Mouse (Mus musculus) erythroblast, embryonic 14.5 days (primary cell): ENCODE measurements around the gene Tchh.

Source experiments
- GATA1 ChIP-seq: IDR thresholded peaks from 2 replicates; pipeline ENCODE4 v1.6.1; 2012; ENCODE audit warnings: low read length, inconsistent platforms, mixed read lengths
- TAL1 ChIP-seq: IDR thresholded peaks from 3 replicates; pipeline ENCODE4 v1.6.1; 2012; ENCODE audit warnings: low read length, inconsistent platforms, mixed read lengths

DNA sequence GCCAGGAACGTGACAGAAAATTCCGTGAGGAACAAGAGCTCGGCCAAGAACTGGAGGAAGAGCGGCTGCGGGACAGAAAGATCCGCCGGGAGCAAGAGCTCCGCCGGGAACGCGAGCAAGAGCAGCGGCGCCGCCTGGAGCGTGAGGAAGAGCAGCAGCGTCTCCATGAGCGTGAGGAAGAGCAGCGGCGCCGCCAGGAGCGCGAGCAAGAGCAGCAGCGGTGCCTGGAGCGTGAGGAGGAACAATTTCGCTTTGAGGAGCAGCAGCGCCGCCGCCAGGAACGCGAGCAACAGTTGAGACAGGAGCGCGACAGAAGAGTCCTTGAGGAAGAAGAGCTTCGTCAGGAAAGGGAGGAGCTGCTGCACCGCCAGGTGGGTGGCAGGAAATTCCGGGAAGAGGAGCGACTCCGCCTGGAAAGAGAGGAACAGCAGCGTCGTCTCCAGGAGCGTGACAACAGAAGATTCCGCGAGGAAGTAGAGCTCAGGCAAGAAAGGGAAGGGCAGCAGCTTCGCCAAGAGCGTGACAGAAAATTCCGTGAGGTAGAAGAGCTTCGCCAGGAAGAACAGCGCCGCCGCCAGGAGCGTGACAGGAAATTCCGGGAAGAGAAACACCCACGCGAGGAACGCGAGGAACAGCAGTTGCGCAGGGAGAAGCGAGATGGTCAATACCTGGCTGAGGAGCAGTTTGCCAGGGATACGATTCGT is 5.2 kb downstream of the Tchh start:
- no peak for TF ChIP-seq GATA1
- no peak for TF ChIP-seq TAL1
